Mouse (Mus musculus): ENCODE measurements around the gene Ofcc1. TPM values are rescaled to one million over a fixed set of nuclear protein-coding genes. Genes with fewer than 3 reads are reported as not detected.

Gene Ofcc1
- polyA plus RNA-seq (2012; ENCODE audit: insufficient read depth, insufficient read length, low replicate concordance, missing spikeins) = not detected in 2 replicates

- 56% methylated on average over 3 of the region's 3 CpGs for WGBS
- no peak for TF ChIP-seq CTCF (IDR thresholded peaks at IDR 0.05; ENCODE audit: insufficient read depth, low read depth, low read length)
- TF ChIP-seq POLR2A (IDR thresholded peaks at IDR 0.05; ENCODE audit: insufficient read depth, low read depth, low read length) = no peak
- H3K27ac ChIP-seq (ENCODE audit: insufficient read depth, low read depth, low read length) = no peak within 1 kb of the TSS
- no peaks in the 10 kb centered on the region for H3K4me1 ChIP-seq (ENCODE audit: control insufficient read depth, insufficient read depth, low read length)
- H3K4me3 ChIP-seq (ENCODE audit: insufficient read depth, low read depth, low read length) = no peak within 1 kb of the TSS
Observed at GRCm38 (mm10) chr13:40361288-40361687, at the start of gene Ofcc1. Gene Ofcc1, minus strand, starts transcription at chr13:40361450.

- H3K4me3 ChIP-seq (ENCODE audit: insufficient read depth, low read depth, low read length) = no peak overlapping the region
- 94% methylated on average over 8 of the region's 8 CpGs for WGBS
- TF ChIP-seq CTCF (IDR thresholded peaks at IDR 0.05; ENCODE audit: insufficient read depth, low read depth, low read length) (no peak), POLR2A (IDR thresholded peaks at IDR 0.05; ENCODE audit: insufficient read depth, low read depth, low read length) (no peak)
Observed at GRCm38 (mm10) chr13:40390120-40390519, 28.9 kb upstream of the Ofcc1 start.

GRCm38 (mm10) chr13:40387446-40387845, 26.2 kb upstream of the Ofcc1 start:
- WGBS = 68% methylated on average over 4 of the region's 4 CpGs
- H3K27ac ChIP-seq (ENCODE audit: insufficient read depth, low read depth, low read length) = no peak overlapping the region
- H3K4me3 ChIP-seq (ENCODE audit: insufficient read depth, low read depth, low read length) = no peak overlapping the region
- no peak for TF ChIP-seq POLR2A (IDR thresholded peaks at IDR 0.05; ENCODE audit: insufficient read depth, low read depth, low read length)
- H3K4me1 ChIP-seq (ENCODE audit: control insufficient read depth, insufficient read depth, low read length) = no peaks in the 10 kb centered on the region

More at GRCm38 (mm10) chr13:40390120-40390519, 28.9 kb upstream of the Ofcc1 start:
- no peaks in the 10 kb centered on the region for H3K4me1 ChIP-seq (ENCODE audit: control insufficient read depth, insufficient read depth, low read length)
- H3K27ac ChIP-seq (ENCODE audit: insufficient read depth, low read depth, low read length) = no peak overlapping the region

GRCm38 (mm10) chr13:40384962-40385361, 23.7 kb upstream of the Ofcc1 start:
- Histone ChIP-seq H3K27ac (ENCODE audit: insufficient read depth, low read depth, low read length) (no peak overlapping the region), H3K4me3 (ENCODE audit: insufficient read depth, low read depth, low read length) (no peak overlapping the region), H3K4me1 (ENCODE audit: control insufficient read depth, insufficient read depth, low read length) (0 out of 2 replicates have a peak, but pooled peaks cover 2% of the 10 kb centered on the region)
- 88% methylated on average over 4 of the region's 4 CpGs for WGBS
- TF ChIP-seq CTCF (IDR thresholded peaks at IDR 0.05; ENCODE audit: insufficient read depth, low read depth, low read length) = no peak
- no peak for TF ChIP-seq POLR2A (IDR thresholded peaks at IDR 0.05; ENCODE audit: insufficient read depth, low read depth, low read length)

- TF ChIP-seq POLR2A (IDR thresholded peaks at IDR 0.05; ENCODE audit: insufficient read depth, low read depth, low read length) (no peak), CTCF (IDR thresholded peaks at IDR 0.05; ENCODE audit: insufficient read depth, low read depth, low read length) (no peak)
- Histone ChIP-seq H3K4me1 (ENCODE audit: control insufficient read depth, insufficient read depth, low read length) (0 out of 2 replicates have a peak, but pooled peaks cover under 1% of the 10 kb centered on the region), H3K4me3 (ENCODE audit: insufficient read depth, low read depth, low read length) (no peak overlapping the region), H3K27ac (ENCODE audit: insufficient read depth, low read depth, low read length) (no peak overlapping the region)
- 52% methylated on average over 5 of the region's 5 CpGs for WGBS
Observed at GRCm38 (mm10) chr13:40376773-40377172, 15.5 kb upstream of the Ofcc1 start.

- Histone ChIP-seq H3K27ac (ENCODE audit: insufficient read depth, low read depth, low read length) (no peak overlapping the region), H3K4me3 (ENCODE audit: insufficient read depth, low read depth, low read length) (no peak overlapping the region)
Observed at GRCm38 (mm10) chr13:40366762-40367161, 5.5 kb upstream of the Ofcc1 start.

GRCm38 (mm10) chr13:40364855-40365254, 3.6 kb upstream of the Ofcc1 start:
- Histone ChIP-seq H3K4me1 (ENCODE audit: control insufficient read depth, insufficient read depth, low read length) (no peaks in the 10 kb centered on the region), H3K27ac (ENCODE audit: insufficient read depth, low read depth, low read length) (no peak overlapping the region), H3K4me3 (ENCODE audit: insufficient read depth, low read depth, low read length) (no peak overlapping the region)
- no peak for TF ChIP-seq CTCF (IDR thresholded peaks at IDR 0.05; ENCODE audit: insufficient read depth, low read depth, low read length)
- TF ChIP-seq POLR2A (IDR thresholded peaks at IDR 0.05; ENCODE audit: insufficient read depth, low read depth, low read length) = no peak
- WGBS = 67% methylated on average over 4 of the region's 4 CpGs

More at GRCm38 (mm10) chr13:40366762-40367161, 5.5 kb upstream of the Ofcc1 start:
- no peaks in the 10 kb centered on the region for H3K4me1 ChIP-seq (ENCODE audit: control insufficient read depth, insufficient read depth, low read length)
- WGBS = 92% methylated on average over 11 of the region's 11 CpGs
- no peak for TF ChIP-seq POLR2A (IDR thresholded peaks at IDR 0.05; ENCODE audit: insufficient read depth, low read depth, low read length)
- no peak for TF ChIP-seq CTCF (IDR thresholded peaks at IDR 0.05; ENCODE audit: insufficient read depth, low read depth, low read length)

GRCm38 (mm10) chr13:40360692-40361091, 558 bp downstream of the Ofcc1 start:
- Histone ChIP-seq H3K27ac (ENCODE audit: insufficient read depth, low read depth, low read length) (no peak overlapping the region), H3K4me3 (ENCODE audit: insufficient read depth, low read depth, low read length) (no peak overlapping the region), H3K4me1 (ENCODE audit: control insufficient read depth, insufficient read depth, low read length) (no peaks in the 10 kb centered on the region)
- 80% methylated on average over 4 of the region's 4 CpGs for WGBS
- TF ChIP-seq POLR2A (IDR thresholded peaks at IDR 0.05; ENCODE audit: insufficient read depth, low read depth, low read length) = no peak
- no peak for TF ChIP-seq CTCF (IDR thresholded peaks at IDR 0.05; ENCODE audit: insufficient read depth, low read depth, low read length)

GRCm38 (mm10) chr13:40347045-40347444, 14.2 kb downstream of the Ofcc1 start:
- 94% methylated on average over 2 of the region's 2 CpGs for WGBS
- Histone ChIP-seq H3K27ac (ENCODE audit: insufficient read depth, low read depth, low read length) (no peak overlapping the region), H3K4me3 (ENCODE audit: insufficient read depth, low read depth, low read length) (no peak overlapping the region), H3K4me1 (ENCODE audit: control insufficient read depth, insufficient read depth, low read length) (no peaks in the 10 kb centered on the region)
- TF ChIP-seq CTCF (IDR thresholded peaks at IDR 0.05; ENCODE audit: insufficient read depth, low read depth, low read length) = no peak
- no peak for TF ChIP-seq POLR2A (IDR thresholded peaks at IDR 0.05; ENCODE audit: insufficient read depth, low read depth, low read length)

- H3K27ac ChIP-seq (ENCODE audit: insufficient read depth, low read depth, low read length) = no peak overlapping the region
- no peak overlapping the region for H3K4me3 ChIP-seq (ENCODE audit: insufficient read depth, low read depth, low read length)
- no peaks in the 10 kb centered on the region for H3K4me1 ChIP-seq (ENCODE audit: control insufficient read depth, insufficient read depth, low read length)
- TF ChIP-seq CTCF (IDR thresholded peaks at IDR 0.05; ENCODE audit: insufficient read depth, low read depth, low read length) = no peak
- TF ChIP-seq POLR2A (IDR thresholded peaks at IDR 0.05; ENCODE audit: insufficient read depth, low read depth, low read length) = no peak
- 41% methylated on average over 5 of the region's 5 CpGs for WGBS
Observed at GRCm38 (mm10) chr13:40323301-40323700, 37.9 kb downstream of the Ofcc1 start.

Data from olfactory bulb, adult 2 months (tissue).